Mouse (Mus musculus) cerebellum, postnatal 10 days (tissue): Measurements from ENCODE around the gene Cnot4.

ENCODE experiments used
- DNase-seq, 2 experiments: peaks; one replicate each; pipeline ENCODE4 v3.0.0; 2021; ENCODE audit warnings: mixed read lengths in 2 of 2

Cnot4 gene

DNA sequence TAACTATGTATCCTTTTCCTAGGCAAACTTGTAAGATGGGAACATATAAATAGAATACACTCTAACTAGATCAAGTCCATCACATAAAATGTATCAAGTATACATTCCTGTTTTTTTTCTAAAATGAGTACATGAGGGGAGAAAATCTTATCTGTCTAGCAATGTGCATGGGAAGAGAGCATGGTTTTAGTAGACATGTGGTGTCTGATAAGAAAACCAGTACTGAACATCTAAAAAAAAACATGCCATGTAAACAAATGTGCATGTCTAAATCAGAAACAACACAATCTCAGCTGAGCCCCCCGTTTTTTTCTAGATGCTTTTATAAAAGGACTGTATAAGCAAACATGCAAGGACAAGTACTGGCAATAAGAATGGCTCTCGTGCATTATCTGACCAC, 100.8 kb downstream of the Cnot4 start:
- no peak for DNase-seq

DNA sequence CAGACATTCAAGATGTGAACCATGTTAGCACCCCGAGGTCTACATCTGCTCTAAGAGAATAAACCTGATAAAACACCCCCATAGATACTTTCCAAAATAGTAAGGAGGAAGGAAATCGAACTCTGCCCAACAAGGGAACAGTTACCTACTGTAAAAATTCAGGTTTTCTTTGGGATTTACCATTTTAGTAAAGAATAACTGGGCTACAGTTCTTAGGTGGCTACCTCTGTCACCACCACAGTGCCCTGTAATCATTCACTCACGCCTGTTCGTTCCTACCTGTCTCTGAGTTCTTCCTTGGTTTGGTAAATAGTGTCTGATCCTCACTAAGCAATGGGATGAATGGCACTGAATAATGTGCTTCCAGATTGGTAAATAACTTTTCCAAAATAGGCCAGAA, 102.7 kb downstream of the Cnot4 start:
- DNase-seq = no peak

DNA sequence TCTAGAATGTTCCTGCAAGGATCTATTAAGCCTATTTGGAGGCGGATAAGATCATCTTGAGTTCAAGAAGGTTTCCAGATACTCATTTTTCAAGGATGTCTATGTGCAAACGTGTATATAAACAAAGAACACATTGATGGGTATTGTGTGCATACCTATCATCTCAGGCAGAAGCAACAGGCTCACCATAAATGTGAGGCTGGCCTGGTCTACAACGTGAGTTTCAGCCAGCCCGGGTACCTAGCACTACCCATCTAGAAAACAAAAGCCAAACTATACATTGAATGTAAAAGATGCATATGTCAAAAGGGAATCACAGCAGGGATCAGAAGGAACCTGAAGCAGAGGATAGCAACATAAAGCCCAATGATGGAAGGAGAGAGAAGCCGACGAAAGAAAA, 103.3 kb downstream of the Cnot4 start:
- DNase-seq = no peak

DNA sequence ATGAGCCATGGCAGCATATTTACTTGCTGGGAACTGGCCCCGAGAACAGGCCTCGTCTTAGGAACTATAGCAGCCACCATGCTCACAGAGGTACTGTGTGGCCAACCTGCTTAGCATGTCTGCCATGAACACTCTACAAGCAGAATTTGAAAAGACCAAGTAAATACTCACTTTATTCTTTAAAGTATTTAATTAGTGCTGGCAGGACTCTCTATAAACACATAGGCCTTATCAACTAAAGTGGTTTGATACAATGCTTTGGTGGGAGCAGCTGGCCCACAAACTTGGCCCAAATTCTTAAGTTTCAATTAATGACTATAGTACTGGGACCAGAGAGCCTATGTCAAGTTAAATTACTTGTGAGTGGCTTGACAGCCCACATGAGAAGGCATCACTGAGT, 105.5 kb downstream of the Cnot4 start:
- peak in 1 of 2 experiments; percentile 14 for DNase-seq

DNA sequence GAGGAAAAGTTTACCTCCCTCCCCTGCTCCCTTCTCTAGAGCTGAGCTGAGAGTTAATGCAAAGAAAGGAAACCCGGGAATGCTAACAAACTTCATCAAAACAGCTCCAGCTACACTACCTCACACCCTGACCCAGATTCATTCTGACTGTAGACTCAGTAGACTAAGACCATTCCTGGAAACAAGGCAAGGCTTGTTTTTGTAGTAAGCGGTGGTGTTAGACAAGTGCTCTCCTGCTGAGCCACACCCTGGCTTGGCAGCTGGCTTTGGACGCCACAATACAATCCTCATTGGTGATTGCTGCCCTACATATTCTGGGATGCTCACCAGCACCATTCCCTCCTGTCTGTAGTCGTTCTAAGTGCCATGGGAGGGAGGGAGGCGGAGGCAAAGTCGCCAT, 106.3 kb downstream of the Cnot4 start:
- peak; percentile 40 to 44 for DNase-seq

DNA sequence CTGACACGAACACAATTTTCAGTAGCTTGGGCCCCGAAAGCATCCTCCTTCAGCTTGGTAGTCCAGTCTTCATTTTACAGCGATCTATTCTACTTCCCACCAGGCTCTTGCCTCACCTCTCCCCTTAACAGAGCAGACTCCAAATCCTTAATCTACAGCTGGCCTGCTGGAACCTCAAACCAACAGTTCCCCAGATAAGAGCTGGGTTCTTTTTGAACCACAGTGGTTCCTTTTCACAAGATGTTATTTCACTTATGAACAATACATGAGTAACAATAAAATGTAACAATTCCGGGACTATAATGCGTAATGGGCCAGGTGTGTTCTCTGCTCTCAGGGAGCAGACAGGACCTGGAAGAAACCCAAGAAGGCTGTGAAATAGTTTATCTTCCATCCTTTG, 116.9 kb downstream of the Cnot4 start:
- no peak for DNase-seq

DNA sequence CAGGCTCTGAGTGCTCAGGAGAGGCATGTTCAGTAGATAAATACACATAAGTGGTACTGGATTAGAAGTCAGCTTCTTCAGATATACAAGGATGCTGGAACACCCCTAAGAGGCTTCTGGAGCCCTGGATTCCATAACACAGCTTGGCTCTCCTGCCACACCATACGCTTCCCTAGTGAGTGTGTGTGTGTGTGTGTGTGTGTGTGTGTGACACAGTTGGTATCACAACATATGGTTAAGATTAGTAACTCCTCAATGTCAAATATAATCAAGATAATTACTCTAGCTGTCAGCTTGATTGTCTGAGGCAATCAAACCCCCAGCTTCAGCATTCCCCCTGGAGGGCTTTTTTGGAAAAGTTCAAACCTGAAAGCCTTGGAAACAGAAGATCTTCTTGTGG, 121.6 kb downstream of the Cnot4 start:
- no peak for DNase-seq

DNA sequence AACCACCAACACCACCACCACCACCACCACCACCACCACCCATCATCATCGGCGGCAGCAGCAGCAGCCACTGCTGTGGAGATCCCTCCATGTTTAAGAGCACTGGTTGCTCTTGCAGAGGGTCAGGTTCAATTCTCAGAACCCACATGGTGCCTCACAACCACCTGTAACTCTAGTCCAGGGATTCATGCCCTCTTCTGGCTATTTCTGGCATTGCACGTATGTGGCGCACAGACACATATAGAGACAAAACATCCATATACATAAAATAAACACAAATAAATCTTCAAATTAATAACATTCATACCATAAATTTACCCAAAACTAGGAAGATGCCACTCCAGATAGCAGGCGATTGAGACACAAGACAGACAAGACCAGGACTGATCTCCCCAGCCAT, 122.8 kb downstream of the Cnot4 start:
- no peak for DNase-seq

DNA sequence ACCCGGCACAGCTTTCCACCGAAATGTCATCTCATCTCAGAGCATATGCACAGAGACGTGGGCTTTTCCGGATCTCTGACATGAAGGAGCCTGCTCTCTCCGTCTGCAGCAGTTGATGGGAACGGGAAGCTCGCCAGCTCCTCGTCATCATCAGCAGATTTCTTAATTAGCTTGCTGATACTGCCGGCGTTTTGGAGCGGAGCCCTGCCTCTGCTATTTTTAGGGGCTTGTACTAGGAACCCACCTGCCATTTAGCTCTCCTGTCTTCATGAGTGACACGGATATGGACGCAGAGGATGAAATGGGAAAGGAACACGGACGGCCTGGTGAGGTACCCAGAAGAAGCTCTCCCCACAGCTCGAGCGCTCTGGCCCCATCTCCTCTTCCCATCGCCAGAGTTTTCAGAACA, 131.3 kb downstream of the Cnot4 start:
- DNase-seq = peak; percentile 93 to 94

DNA sequence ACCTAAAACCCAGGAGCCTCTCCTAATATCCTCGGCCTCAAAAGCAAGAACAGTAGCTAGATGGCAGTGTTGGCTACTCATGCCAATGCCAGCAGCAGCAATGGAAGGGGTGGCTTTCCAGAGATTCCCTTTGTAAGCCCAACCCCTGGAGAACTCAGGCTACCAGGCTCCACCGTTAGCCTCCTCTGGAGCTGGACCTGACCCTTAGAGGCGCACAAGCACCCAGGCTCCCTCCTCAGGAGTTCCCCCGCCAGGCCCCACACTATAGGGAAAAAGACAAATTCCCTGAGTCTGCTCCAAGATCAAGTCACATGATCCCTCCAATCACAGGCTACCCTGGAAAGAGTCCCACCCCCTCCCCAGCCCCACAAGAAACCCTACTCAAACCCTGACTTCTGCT, 134.4 kb downstream of the Cnot4 start:
- DNase-seq = peak; percentile 64 to 71

DNA sequence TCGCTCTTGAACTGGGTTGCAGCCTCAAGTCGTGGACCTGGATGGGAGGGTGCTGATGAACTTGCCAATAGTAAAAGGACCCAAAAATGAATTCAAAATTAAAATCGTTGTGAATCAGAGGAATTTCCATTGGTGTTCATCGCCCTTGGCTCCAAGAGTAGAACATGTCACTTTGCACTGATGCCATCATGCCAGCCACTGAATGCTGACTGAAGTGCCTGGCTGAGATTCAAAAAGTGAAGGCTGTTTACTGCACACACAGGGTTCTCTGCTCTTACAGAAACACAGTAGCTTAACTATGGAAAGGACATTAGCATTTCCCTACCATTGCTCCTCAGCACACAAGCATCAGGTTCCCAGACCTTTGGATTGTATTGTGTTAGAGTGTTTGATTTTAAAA, 137.0 kb downstream of the Cnot4 start:
- no peak for DNase-seq

DNA sequence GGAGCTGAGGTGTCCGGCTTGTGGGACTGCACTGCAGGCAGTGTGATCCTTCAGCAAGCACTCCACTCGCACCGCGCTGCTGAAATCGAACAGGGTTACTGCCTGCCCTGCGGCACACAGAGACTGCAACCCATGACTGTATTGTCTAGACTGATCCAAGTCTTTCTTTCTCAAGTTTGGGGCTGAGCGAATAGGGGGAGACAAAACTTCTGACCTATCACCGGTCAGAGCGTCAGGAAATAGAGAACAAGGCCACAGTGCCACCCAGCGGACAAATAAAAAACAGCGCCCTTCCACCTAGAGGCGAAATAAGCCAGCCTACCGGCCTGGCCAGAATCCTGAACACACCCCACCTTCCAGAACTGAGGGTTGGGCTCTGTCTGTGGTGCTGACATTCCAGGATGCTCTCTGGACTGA, 138.3 kb downstream of the Cnot4 start:
- peak; percentile 90 to 94 for DNase-seq

DNA sequence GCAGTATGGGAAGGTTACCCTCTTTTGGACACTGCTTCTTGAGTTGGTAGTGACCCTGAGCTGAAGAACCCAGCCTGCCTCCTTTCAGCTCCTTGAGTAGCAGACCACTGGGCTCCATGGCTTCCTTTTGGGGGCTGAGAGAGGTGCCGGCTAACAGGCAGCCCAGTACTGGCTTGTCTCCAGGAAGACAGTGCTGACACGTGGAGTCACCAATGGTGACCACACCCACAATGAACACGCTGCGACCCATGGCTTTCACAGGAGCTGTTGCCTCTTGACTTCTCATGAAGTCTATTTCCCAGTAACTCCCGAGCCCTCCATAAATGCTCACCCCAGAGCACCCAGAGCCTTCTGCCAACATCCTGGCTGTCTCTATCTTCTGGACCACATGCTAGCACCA, 138.8 kb downstream of the Cnot4 start:
- peak in 1 of 2 experiments; percentile 15 for DNase-seq

DNA sequence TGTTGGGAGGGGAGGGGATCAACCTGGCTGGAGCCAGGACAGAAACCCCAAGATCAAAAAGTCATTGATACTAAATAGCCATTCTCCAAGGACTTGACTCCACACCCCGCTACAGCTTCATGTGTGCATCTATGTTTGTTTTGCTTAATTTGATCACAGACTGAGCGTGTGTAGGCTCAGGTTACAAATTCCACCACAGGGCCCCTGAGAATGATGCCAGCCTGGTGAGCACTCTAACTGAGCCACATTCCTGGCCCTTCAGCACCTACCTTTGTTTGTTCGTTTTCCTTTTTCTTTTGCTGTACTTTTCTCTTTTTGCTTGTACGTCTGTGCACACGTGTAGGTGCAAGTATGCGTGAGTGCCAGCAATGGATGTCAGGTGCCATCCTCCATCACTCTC, 144.3 kb downstream of the Cnot4 start:
- DNase-seq = no peak

DNA sequence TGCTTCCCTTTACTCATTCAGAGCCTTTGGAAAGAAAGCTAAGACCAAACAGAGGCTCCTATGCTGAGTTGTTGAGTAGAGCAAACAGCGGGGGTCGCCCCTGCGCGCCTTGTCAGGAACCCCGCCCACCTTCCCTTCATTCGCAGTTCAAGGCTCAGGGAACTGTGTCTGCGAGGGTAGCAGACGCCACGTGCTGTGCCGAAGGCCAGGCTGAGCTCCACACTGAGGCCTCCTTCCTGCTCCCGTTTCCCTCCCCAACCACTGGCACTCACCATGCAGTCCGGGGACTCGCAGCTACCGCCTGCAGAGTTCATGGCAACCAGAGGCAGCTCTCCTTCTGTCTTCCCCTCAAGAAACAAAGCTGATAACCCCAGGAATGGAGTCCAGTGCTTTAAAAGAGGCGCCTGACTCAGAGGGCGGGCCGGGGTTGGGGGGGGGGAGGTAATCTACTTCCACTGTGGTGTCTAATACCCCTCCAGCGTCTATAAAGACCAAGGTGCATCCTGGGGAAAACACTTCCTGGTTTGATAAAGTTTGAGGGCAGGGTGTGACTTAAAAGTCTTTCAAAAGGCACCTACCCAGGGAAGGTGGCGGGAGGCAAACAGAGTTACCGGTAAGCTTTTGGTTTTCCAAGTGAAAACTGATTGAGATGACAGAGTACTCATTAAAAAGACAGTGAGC, 145.3 kb downstream of the Cnot4 start, which contains the start of gene Slc23a4:
Gene Slc23a4, minus strand, starts transcription at position 324 of the 681 bp plus-strand sequence.
- peak in 1 of 2 experiments; percentile 24 for DNase-seq

DNA sequence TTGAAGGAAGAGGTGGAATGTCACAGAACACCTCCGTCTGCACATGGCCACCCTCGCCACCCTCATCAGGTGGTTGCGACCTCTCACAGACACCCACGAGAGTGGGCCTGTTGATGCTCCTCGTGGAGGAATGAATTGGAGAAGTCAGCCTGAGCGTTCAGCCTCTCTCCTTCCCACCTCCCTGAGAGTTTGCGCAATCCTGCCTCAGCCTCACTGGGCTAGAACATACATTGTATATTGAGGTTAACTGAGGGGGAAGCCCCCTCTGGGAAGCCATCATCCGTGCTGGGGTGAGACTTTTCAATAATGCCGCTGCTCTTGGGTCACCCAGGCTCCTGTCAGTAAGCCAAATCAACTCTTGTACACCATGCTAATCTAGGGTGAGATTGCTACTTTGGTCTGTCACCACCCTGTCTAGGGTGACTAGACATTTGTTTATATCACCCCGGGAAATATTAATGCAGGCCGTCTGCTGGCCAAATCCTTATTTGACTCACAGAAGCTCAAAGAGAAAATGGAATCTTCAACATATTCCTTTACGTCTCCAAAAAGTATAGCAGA, 146.4 kb downstream of the Cnot4 start:
- DNase-seq = no peak

DNA sequence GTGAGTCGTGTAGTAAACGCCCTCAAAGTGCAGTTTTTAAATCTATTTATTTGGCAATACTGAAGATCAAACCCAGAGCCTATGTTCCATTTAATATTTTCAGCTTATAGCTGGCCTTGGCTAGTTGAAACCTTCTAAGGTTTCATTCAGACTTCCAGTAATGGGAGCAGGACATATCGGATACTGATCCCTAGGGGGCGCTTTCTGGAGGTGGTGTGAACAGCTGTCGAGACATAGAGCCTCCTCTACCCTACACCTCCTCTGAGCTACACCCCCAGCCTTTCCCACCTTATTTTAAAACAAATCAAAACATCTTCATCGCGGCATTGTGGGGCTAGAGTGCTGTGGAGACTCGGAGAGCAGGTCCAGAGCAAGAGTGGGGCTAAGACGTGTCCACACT, 152.9 kb downstream of the Cnot4 start:
- DNase-seq = no peak

DNA sequence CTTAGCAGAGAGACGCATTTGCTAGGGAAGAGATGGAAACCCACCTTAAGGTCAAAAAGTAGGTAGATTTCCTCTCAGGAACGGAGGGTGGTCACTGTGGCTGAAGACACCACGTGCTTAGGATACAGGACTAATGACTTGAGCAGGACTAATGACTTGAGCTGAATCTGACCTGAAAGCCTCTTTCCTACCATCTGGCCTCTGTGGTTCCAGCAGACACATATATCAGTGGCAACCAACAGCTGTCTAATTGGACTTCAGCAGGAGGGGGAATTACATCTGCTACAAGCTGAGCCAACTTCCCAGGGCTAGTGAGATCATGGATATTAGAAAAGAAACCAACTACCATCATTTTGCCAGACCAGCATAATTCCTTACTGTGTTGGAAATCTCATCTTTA, 154.2 kb downstream of the Cnot4 start:
- no peak for DNase-seq
